16 mouse cellular contexts compared by ENCODE assay signal in the genomic region with DNA sequence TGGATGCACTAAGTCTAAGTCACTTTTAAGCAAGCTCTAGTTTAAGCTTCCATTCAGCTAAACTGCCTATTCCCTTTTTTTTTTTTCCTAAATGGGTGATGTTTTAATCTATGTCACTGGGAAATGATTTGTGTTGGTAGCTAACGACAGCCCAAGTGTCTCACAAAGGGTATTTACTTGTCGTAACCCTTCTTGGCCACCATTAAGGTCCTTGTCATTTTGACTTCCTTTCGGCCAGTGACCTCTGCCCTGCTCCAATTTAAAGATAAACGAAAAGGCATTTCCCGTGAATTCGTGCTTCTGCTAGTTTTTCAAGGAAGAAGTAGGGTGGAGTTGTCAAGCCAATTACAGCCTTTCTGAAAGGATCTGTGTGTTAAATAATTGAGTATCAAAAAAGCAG.
"Had no signal": no experiment of that assay in that cellular context is flagged by ENCODE, and none has a peak within 500 bp of the region (broad histone marks: within the 10 kb centered on the region; RNA-seq: fewer than 3 reads in every experiment).

No protein-coding gene starts in this region.

- H3K4me3 ChIP-seq: intestine, embryonic 15.5 days; left cerebral cortex, adult 2 months; limb, embryonic 15.5 days; liver, embryonic 12.5 days; lung, embryonic 15.5 days; megakaryocyte, embryonic 14.5 days; midbrain, embryonic 12.5 days; neural tube, embryonic 13.5 days had no signal

- H3K27ac ChIP-seq: intestine, embryonic 15.5 days; left cerebral cortex, adult 2 months; limb, embryonic 15.5 days; liver, embryonic 12.5 days; lung, embryonic 15.5 days; macrophage; midbrain, embryonic 12.5 days; neural tube, embryonic 13.5 days had no signal

- H3K4me1 ChIP-seq: intestine, embryonic 15.5 days; limb, embryonic 15.5 days; liver, embryonic 12.5 days; lung, embryonic 15.5 days; megakaryocyte, embryonic 14.5 days; midbrain, embryonic 12.5 days had no signal

- ATAC-seq: intestine, embryonic 15.5 days; liver, embryonic 12.5 days; midbrain, embryonic 16.5 days had no signal

- H3K9ac ChIP-seq: intestine, embryonic 15.5 days; limb, embryonic 15.5 days; liver, embryonic 12.5 days; lung, embryonic 15.5 days; midbrain, embryonic 12.5 days; neural tube, embryonic 13.5 days had no signal

- H3K9me3 ChIP-seq: intestine, embryonic 15.5 days; limb, embryonic 15.5 days; liver, embryonic 12.5 days; lung, embryonic 15.5 days; megakaryocyte, embryonic 14.5 days; midbrain, embryonic 12.5 days; neural tube, embryonic 13.5 days had no signal

- H3K4me2 ChIP-seq: intestine, embryonic 15.5 days; limb, embryonic 15.5 days; liver, embryonic 12.5 days; lung, embryonic 15.5 days; midbrain, embryonic 12.5 days; neural tube, embryonic 13.5 days had no signal

- H3K27me3 ChIP-seq: intestine, embryonic 15.5 days; limb, embryonic 15.5 days; liver, embryonic 12.5 days; lung, embryonic 15.5 days; megakaryocyte, embryonic 14.5 days; midbrain, embryonic 12.5 days; neural tube, embryonic 13.5 days had no signal

- DNase-seq: lung, postnatal 14 days; retina, postnatal 1 day; right cerebral cortex, postnatal 4 days; spleen, adult 18-20 months; thymus, adult 18-20 months; thymus, postnatal 14 days had no signal

- H3K36me3 ChIP-seq: intestine, embryonic 15.5 days; limb, embryonic 15.5 days; liver, embryonic 12.5 days; lung, embryonic 15.5 days; midbrain, embryonic 12.5 days; neural tube, embryonic 13.5 days had no signal
